Mouse (Mus musculus) cortical plate, adult 2 months (tissue): ENCODE measurements around the gene Inppl1.

ENCODE experiments used
- CTCF ChIP-seq: fragments of 200-500 bp; IDR thresholded peaks from 2 replicates; pipeline ENCODE4 v1.5.1; 2011; ENCODE audit warnings: mild to moderate bottlenecking, control low read depth, low read length; ENCODE audit not compliant: insufficient read depth; ENCODE audit errors: extremely low read depth
- POLR2A ChIP-seq: fragments of 200-500 bp; IDR thresholded peaks from 2 replicates; pipeline ENCODE4 v1.6.1; 2011; ENCODE audit warnings: mild to moderate bottlenecking, low read length, control low read depth; ENCODE audit not compliant: insufficient read depth; ENCODE audit errors: extremely low read depth

GRCm38 (mm10) chr7:101875978-101876377 is 37.9 kb upstream of the Inppl1 start:
- TF ChIP-seq POLR2A (no peak), CTCF (no peak)
